Mouse (Mus musculus): ENCODE data around the gene Sez6l.

Gene Sez6l

DNA sequence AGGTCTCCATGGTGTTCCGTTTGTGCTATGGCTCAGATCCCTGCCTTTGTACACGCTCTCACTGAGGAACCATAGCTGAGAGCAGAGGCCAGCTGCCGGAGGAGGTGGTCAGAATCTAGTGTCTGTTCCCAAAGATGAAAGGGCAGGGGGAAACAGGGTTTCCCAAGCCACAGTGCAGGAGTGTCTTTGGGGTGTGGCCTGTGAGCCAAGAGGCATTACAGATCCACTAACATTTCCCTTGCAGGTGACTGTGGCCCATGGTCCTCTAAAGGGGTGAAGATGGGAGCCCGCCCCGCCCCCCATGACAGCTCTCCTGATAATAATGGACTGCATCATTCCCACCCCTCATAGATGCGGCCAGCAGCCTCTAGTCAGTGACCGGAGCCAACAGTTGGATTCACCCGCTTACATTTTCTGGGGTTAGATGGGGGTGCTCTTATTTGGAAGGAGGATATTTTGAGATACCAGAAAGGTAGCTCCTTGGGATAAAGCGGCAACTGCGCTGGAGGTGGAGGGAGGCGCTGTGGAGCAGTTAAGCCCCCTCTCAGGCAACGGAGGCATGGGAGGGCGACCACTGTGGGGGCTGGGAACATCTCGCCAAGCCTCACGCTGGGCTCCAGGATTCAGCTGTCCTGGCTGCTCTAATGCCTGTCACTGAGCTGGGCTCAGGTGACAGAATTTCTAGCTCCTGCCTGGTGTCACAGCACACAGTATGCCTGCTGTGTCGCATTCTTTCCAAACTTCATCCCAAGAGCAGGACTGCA lies 43.5 kb downstream of the Sez6l start:
- WGBS, result 65% methylated on average over 16 of the region's 16 CpGs

DNA sequence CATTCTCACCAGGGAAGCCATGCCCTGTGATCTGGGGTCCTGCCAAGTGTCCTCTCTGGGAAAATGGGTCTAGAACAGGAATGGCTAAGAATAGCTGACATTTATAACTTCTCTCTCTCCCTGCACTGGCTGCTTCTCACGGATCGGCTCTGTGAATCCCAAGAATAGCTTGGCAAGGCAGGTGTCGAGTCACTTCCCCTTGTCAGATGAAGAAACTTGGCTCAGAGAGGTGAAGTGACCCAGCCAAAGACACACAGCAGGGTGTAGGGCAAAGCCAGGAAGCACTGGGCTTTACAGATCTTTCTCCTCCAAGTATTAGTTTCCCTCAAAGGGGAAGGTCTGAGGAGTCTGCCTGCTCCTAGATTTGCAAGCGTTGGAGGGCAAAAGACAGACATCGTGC lies 44.1 kb downstream of the Sez6l start:
- 32% methylated on average over 5 of the region's 5 CpGs for WGBS

DNA sequence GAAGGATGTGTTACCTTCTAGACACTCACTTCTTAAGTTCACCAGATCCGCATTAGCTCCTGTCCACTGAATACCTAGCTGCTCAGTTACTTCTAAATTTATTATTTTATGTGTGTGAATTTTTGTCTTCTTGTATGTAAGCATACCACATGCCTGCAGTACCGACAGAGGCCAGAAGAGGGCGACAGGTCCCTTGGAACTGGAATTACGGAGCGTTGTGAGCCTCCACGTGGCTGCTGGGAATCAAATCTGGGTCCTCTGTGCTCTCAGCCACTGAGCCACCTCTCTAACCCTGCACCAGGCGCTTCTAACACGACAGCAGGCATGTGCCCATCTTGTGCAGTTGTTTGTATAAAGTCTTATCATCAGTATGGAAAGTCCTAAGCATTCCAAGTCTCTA lies 44.8 kb downstream of the Sez6l start:
- WGBS, result 76% methylated on average over 8 of the region's 8 CpGs

DNA sequence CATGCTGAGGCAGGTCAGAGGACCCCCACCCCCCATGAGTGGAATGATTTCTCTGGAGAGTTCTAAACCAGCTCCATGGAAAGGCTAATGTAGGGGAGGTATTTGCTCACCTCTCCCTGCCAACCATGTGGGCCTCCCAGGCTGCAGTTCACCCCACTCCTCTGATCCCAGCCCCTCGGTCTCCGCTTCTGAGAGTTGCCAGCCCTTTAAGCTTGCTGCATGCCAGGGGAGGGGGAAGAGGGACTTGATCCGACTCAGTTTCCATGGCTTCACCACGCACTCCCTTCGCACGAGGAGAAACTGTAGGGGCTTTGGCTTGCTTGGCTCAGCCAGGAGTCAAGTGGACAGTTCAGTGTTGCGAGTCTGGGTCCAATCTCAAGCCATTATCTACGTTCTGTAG lies 45.9 kb downstream of the Sez6l start:
- 66% methylated on average over 8 of the region's 8 CpGs for WGBS

DNA sequence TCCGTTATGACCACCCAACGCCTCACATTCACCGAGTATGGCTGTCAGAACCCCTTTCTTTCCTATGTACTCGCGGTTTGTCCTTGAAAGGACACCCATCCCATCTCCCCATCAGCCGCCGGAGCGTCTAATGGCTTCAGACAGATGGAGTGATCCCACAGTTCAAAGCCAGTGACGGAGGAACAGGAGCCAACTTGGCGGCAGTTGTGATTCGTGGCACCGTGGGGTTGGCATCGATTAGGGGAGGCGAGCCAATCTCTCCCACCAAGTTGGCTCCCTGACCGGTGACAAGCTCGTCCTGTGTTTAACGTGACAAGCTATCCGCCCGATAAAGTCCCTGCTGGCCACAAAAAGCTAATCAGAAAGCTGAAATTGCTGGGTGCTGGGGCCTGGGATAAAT lies 50.0 kb downstream of the Sez6l start:
- WGBS, result 42% methylated on average over 19 of the region's 19 CpGs

DNA sequence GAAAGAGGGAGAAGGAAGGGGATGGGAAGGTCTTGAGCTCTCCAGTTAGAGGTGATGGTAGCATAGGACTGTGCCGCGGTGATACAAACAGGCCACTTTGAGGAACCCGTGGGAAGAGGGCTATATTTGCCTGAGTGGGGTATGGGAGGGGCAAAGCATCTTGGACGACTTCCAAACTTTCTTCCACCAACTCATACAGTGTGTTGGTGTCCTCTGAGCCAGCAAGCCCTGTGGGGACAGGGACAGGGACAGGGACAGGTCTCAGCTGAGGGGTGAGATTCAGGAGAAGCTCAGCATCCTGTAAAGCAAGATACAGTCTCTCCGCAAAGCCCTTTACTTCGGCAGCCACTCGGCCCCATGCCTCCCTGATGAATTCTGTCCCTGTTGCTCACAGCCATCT lies 50.5 kb downstream of the Sez6l start:
- WGBS, result 23% methylated on average over 7 of the region's 7 CpGs

DNA sequence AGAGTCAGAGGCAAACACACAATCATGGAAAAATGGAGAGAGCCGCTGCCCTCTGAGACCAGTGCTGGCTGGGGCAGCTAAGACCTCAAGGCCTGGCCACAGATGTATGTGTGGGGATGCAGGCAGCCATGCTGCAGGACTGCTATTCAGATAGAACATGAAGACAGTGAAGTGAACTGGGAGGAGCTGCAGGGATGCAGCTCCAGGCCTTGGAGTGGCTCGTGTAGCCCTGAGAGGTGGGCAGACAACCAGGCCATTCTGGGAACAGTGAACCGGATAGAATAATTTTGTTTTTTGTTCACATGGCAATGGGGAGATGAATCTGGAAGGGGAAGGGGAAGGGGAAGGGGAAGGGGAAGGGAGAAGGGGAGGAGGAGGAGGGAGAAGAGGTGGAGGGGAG lies 51.0 kb downstream of the Sez6l start:
- 53% methylated on average over 3 of the region's 3 CpGs for WGBS

DNA sequence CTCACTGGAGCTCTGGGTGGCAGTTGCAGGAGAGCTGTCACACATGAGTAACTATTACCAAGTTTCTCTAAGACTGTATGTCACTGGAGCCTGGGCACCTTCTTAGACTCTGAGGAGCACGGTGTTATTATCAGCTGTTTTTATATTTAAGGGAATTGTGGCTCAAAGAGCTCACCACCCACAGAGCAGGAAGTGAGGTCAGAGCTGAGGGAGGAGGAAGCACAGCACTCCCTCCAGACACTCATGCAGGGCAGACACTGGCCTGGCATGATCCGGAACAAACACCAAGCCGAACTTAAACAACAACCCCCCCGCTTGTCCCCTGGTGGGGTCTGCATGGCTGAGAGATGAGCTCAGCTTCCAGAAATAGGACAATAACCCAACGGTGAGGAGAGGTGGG lies 51.7 kb downstream of the Sez6l start:
- 49% methylated on average over 5 of the region's 5 CpGs for WGBS

DNA sequence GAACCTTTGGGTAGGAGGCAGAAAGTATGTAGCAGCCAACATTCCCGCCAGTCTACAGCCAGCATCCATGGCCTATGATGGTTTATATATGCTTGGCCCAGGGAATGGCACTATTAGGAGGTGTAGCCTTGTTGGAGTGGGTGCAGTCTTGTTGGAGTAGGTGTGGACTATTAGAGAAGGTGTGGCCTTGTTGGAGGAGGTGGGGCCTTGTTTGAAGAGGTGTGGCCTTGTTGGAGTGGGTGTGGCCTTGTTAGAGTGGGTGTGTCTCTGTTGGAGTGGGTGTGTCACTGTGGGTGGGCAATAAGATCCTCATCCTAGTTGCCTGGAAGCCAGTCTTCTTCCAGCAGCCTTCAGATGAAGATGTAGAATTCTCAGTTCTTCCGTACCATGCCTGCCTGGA lies 53.2 kb downstream of the Sez6l start:
- WGBS, result 68% methylated on average over 2 of the region's 2 CpGs

DNA sequence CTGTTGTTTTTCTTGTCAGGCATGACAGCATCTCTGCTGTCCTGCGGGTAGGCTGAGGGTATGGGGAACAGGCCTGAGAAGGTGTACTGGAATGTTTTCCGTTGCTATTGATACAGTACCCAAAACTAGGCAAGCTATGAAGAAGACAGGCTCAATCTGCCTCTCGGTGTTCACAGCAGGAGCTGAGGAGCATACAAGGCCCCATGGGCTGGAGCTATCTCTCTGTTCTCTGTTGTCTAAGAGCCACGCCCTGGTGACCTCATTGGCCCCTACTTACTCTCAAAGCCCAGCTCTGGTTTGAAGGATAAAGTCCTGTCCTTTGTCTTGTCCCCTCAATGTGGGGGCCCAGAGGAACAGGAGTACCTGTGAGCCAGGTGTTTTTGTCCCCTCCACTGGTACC lies 53.7 kb downstream of the Sez6l start:
- WGBS, result 90% methylated on average over 4 of the region's 4 CpGs

DNA sequence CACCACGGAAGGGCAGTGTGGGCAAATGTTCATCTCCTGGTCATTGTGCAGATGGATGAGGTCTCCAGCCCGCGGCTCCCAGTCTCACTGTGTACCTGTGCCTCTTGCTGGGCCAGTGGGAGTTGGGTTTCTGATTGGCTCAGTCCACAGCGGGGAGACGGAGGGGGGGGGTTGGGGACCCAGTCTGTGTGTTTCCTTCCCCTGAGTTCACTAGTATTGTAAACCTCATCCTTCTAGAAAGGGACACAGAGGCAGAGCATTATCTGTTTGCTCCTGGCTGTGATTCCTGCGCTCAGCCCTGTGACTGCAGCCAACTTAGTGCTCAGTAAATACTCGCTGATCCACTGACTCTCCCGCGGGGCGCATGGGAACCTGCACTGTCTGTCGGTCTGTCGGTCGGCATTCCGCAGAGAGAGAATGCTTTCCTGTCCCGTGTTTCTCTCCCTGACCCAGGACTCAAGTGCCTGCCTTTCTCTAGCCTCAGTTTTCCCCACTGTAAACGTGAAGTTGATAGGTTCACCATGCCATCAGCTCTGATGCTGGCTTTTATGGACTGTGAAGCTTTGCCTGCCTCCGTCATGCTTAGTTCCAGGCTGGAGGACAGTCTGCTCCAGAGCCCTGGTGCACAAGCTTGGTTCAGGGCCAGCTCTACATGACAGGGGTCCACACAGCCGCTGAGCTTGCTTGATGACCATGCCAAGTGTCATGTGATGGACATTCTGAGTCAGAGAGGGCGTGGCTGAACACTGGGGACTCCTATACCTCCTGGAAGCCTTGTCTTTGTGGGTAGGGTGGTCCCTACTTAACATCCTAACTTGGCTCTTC lies 55.1 kb downstream of the Sez6l start:
- WGBS, result 23% methylated on average over 19 of the region's 19 CpGs

DNA sequence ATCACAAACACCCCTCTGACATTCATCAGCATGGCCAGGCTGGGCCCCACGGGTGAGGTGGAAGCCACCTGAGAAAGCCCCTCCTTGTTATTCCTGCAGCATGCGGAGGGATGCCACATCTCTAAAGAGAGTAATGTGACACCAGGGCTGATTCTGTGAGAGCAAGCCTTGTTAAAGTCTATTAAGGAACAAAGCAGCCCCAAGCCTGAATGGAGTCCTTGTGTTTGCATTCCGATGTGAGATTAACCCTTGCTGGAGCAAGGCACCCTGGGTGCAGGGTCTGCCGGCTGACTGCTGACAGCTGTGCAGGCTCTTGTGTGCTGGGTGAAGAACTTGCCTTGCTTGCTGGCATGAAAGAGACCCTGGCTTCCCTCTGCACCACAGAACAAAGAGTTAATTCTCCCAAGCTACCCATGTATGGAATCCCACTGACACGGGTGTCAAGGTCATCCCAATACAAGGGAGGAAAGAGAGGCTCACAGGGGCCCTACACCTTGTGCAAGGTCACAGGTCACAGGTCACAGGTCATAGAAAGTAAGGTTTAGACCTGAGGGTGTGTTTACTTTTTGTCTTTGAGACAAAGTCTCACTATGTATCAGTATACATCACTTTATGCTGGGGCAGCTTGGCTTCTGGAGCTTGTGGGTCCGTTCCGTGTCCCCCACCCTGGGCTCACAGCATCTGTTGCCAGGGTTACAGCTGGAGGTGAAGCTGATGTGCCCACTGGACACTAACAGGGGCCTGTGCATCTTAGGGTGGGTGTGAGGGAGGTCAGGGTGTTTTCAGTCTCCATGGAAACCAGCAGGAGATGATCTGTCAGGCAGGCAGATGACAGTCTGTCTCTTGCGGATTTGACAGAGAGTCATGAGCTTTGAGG lies 55.9 kb downstream of the Sez6l start:
- WGBS, result 38% methylated on average over 8 of the region's 8 CpGs

DNA sequence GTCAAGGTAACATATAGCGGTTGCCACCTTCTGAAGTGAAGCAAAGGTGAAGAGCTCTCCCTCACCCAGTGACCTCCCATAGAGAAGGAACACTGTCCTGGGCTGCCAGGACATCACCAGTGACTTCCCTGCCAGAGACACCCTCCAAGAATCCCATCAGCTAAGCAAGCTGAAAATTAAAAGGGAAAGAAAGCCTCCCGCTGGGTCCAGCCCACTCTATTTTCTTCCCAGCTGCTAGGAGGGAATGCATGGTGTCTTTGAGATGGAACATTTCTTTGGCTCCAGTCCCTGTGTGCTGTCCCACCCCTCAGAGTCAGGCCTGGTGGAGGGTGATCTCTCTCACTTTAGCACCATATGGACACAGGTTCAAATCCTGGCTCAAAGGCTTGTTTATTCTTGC lies 58.2 kb downstream of the Sez6l start:
- WGBS, result 59% methylated on average over 2 of the region's 2 CpGs

DNA sequence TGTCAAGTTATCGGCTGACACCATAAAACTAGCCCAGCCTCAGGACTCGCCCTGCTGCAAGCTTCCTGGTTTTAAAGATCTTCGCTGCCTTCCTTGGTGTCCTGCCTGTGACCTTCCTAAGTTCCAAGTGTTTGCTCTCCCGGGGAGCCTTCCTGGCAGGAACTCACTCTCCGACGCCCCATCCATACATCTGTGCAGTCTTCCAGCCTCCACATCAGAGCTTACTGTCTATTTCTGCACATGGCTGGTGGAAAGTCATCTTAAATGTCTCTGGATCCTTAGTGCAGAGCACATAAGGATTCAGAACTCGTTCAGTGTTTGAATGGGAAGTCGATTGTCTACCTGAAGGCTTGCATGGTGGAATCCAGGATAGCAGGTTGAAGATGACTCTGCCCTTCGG lies 59.5 kb downstream of the Sez6l start:
- 51% methylated on average over 9 of the region's 9 CpGs for WGBS

DNA sequence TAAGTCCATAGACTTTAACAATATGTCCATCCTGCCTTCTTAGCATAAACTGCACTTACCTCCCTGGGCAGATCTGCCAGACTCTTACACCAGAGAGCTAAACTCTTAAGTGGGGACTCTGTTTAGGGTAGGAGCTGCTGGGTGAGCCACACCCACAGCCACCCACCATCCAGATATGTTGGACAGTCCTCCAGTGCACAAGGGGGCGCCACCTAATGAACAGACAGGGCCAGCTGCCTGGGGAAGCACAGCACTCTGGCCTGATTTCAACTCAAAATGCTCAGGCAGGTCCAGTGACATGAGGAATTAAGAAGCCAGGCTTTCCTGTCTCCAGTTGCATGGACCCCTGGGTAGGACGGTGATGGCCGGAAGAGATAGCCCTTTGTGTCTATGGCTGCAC lies 60.5 kb downstream of the Sez6l start:
- 94% methylated on average over 3 of the region's 3 CpGs for WGBS

DNA sequence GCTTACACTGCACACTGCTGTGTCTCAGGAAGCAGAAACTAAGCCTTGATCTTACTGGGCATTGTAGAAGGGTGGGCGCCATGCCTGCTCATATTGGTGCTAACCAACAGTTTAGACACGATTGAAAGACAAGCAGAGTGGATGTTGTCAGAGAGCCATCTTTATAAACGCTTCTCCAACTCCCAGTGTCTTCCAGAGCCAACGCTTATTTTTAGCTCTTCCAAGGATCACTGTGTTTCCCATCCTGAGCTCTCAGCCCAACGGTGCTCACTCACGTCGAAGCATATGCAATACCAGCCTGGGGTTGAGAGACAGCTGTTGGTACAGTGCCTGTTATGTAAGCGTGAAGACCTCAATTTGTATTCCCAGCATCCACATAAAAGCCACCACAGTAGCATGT lies 66.6 kb downstream of the Sez6l start:
- WGBS, result 36% methylated on average over 8 of the region's 8 CpGs

DNA sequence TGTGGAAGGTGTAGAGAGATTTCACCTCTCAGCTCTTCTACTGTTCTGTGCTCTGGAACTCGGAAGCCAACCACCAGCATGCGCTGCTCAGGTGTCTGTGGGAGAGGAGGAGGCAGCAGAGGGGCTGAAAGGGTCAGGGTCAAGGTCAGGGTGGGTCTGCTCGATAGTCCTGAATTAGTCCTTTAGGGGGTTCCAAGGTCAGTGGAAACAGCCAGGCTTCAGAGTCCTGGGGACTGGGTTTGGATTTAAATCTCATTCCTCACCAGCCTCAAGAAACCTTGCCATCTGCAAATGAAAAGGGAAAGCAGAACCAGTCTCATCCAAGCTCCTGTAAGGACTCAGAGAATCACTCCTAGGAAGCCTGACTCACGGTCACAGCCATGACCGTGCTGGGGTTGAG lies 67.1 kb downstream of the Sez6l start:
- 65% methylated on average over 5 of the region's 5 CpGs for WGBS

DNA sequence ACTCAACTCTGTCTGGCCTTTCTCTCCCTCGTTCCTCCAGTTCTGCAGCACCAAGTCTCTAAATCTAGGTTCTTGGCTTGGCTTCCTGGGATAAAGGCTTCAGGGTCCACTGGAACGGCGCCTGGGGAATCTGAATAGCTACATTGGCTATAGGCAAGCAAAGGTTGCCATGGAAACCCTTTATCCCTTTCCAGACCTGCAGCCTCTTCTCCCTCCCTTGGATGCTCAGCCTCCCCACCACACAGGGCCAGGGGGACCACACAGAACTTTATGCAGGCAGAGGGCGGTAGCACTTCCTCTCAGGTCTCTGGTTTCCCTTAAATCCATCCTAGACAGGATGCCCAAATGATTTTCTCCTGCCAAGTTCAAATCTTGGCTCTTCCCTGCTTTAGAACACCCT lies 71.4 kb downstream of the Sez6l start:
- WGBS, result 33% methylated on average over 4 of the region's 4 CpGs

DNA sequence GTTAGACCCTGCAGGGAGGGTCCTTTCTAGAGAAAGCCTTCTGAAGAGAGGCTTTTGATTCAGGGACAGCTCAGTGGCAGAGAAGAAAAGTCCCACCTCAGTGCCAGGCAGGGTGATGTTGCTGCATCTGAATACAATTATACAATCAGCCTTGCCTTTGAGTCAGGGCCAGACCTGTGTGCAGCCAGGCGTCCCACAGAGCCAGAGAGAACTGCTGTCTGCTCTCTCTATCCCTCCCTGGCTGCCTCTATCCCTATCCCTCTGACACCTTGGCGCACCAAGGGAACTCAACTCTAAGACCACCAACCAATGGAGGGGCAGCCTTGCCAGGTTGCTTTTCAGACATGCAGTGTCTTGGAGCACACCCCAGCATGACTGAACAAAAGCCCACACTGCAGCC lies 75.6 kb downstream of the Sez6l start:
- WGBS, result 40% methylated on average over 2 of the region's 2 CpGs

DNA sequence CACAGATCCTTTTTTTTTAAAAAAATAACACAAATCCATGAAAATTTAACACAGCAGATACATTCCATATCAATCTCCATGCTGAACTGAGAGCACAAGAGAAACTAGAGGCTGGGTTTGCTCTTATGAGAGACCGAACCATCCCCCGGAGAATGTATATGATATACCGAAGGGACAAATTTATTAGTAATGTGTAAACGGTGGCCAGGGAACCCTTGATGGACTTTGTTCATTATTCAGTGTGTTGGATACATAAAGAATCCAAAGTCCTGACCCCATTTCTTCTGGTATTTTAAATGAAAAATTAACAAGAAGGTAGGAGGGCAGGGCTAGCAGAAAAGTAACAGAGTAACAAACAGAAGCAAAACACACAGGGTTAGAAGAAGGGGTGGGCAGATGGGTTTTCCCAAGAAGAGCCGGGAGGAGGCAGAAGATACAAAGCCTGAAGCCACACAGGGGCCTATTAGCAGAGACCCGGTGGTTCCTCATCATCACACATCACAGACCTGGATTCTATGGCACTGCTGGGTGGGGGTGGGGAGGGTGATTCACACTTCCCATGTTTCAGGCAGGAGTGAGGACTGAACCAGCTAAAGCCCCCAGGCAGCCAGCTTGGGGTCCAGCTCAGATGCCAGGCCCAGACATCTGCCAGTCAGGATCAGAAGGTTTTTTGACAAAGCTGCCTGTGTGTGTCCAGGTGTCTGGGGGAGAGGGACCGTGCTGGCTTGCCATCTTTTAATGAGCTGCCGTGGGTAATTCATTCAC lies 76.9 kb downstream of the Sez6l start:
- 48% methylated on average over 8 of the region's 8 CpGs for WGBS
